Mouse (Mus musculus) MEL (cell line): ENCODE measurements around the gene Neurod2. TPM values are rescaled to one million over a fixed set of nuclear protein-coding genes. Genes with fewer than 3 reads are reported as not detected.

ENCODE experiments used
- DNase-seq: peaks from one replicate; pipeline ENCODE4 v3.0.0; 2011; ENCODE audit warnings: low read depth, low spot score
- H3K27ac ChIP-seq: 2 replicates; pipeline ENCODE4 v1.5.1; 2012; ENCODE audit warnings: low read depth, mild to moderate bottlenecking, control low read depth, low read length, moderate library complexity; ENCODE audit not compliant: control insufficient read depth
- H3K27me3 ChIP-seq, 2 experiments: fragments of 150-350 bp in 1 of 2; sonication (generic) in 1 of 2; 2 replicates each; pipeline ENCODE4 v1.6.1; 2012; ENCODE audit warnings: low read length in 2 of 2, mild to moderate bottlenecking in 2 of 2, improper control_type of control experiment in 1 of 2, moderate library complexity in 1 of 2; ENCODE audit not compliant: insufficient read depth in 2 of 2, control insufficient read depth in 1 of 2
- H3K36me3 ChIP-seq, 2 experiments: 2 replicates each; pipeline ENCODE4 v1.6.1; 2012 to 2014; ENCODE audit warnings: low read length in 2 of 2, improper control_type of control experiment in 1 of 2, inconsistent platforms in 1 of 2, mild to moderate bottlenecking in 1 of 2; ENCODE audit not compliant: insufficient read depth in 2 of 2, control insufficient read depth in 1 of 2
- H3K4me1 ChIP-seq, 2 experiments: fragments of 150-350 bp in 1 of 2; sonication (generic) in 1 of 2; 2 replicates each; pipeline ENCODE4 v1.6.1; 2012; ENCODE audit warnings: low read length in 2 of 2, improper control_type of control experiment in 1 of 2, mild to moderate bottlenecking in 1 of 2; ENCODE audit not compliant: insufficient read depth in 2 of 2, control insufficient read depth in 1 of 2
- H3K4me3 ChIP-seq, 2 experiments: fragments of 150-350 bp in 1 of 2; sonication (generic) in 1 of 2; 2 replicates each; pipeline ENCODE4 v1.5.1; 2012; ENCODE audit warnings: low read depth in 2 of 2, low read length in 2 of 2, mild to moderate bottlenecking in 2 of 2, moderate library complexity in 2 of 2, control low read depth in 1 of 2, improper control_type of control experiment in 1 of 2; ENCODE audit not compliant: control insufficient read depth in 1 of 2, insufficient read depth in 1 of 2
- H3K79me2 ChIP-seq: 2 replicates; pipeline ENCODE4 v1.6.1; 2012; ENCODE audit warnings: mild to moderate bottlenecking, low read length, moderate library complexity; ENCODE audit not compliant: control insufficient read depth, poor library complexity, insufficient read depth
- H3K9ac ChIP-seq: 2 replicates; pipeline ENCODE4 v1.6.1; 2012; ENCODE audit warnings: low read depth, mild to moderate bottlenecking, control low read depth, low read length, moderate library complexity; ENCODE audit not compliant: control insufficient read depth, poor library complexity, severe bottlenecking
- H3K9me3 ChIP-seq: fragments of 150-350 bp; sonication (generic); replicated peaks from 2 replicates; pipeline ENCODE4 v1.6.1; 2012; ENCODE audit warnings: mild to moderate bottlenecking, low read length, improper control_type of control experiment, moderate library complexity; ENCODE audit not compliant: insufficient read depth
- BHLHE40 ChIP-seq: IDR thresholded peaks from 2 replicates; pipeline ENCODE4 v1.6.1; 2012; ENCODE audit warnings: low read depth, mild to moderate bottlenecking, inconsistent platforms, low read length, improper control_type of control experiment, borderline replicate concordance
- CHD2 ChIP-seq: IDR thresholded peaks from 2 replicates; pipeline ENCODE4 v1.6.1; 2011; ENCODE audit warnings: low read length, improper control_type of control experiment
- CTCF ChIP-seq, 3 experiments: IDR thresholded peaks in 2 of 3; conservative IDR thresholded peaks in 1 of 3; 2 replicates each; pipeline ENCODE4 v1.5.1; 2011 to 2012; ENCODE audit warnings: low read length in 3 of 3, low read depth in 2 of 3, mild to moderate bottlenecking in 2 of 3, improper control_type of control experiment in 1 of 3, inconsistent platforms in 1 of 3, mixed read lengths in 1 of 3, moderate library complexity in 1 of 3; ENCODE audit not compliant: control insufficient read depth in 1 of 3, insufficient read depth in 1 of 3, poor library complexity in 1 of 3, severe bottlenecking in 1 of 3
- E2F4 ChIP-seq: IDR thresholded peaks from 2 replicates; pipeline ENCODE4 v1.6.1; 2011; ENCODE audit warnings: low read depth, low read length, improper control_type of control experiment, borderline replicate concordance
- EP300 ChIP-seq, 2 experiments: IDR thresholded peaks; 2 replicates each; pipeline ENCODE4 v1.6.1; 2011; ENCODE audit warnings: improper control_type of control experiment in 2 of 2, low read length in 2 of 2, low read depth in 1 of 2, mild to moderate bottlenecking in 1 of 2
- ETS1 ChIP-seq: IDR thresholded peaks from 2 replicates; pipeline ENCODE4 v1.6.1; 2012; ENCODE audit warnings: low read depth, mild to moderate bottlenecking, inconsistent platforms, low read length, improper control_type of control experiment, moderate library complexity
- GABPA ChIP-seq: IDR thresholded peaks from 2 replicates; pipeline ENCODE4 v1.6.1; 2012; ENCODE audit warnings: low read depth, mild to moderate bottlenecking, inconsistent platforms, low read length, improper control_type of control experiment, moderate library complexity
- GATA1 ChIP-seq: IDR thresholded peaks from 2 replicates; pipeline ENCODE4 v1.6.1; 2011; ENCODE audit warnings: low read depth, low read length, improper control_type of control experiment
- HCFC1 ChIP-seq: IDR thresholded peaks from 2 replicates; pipeline ENCODE4 v1.6.1; 2012; ENCODE audit warnings: low read depth, mild to moderate bottlenecking, inconsistent platforms, low read length, improper control_type of control experiment, moderate library complexity
- MAX ChIP-seq: IDR thresholded peaks from 2 replicates; pipeline ENCODE4 v1.6.1; 2011; ENCODE audit warnings: low read length, improper control_type of control experiment
- MAZ ChIP-seq: IDR thresholded peaks from 2 replicates; pipeline ENCODE4 v1.6.1; 2012; ENCODE audit warnings: low read depth, mild to moderate bottlenecking, inconsistent platforms, low read length, improper control_type of control experiment
- NRF1 ChIP-seq: IDR thresholded peaks from 2 replicates; pipeline ENCODE4 v1.6.1; 2014; ENCODE audit warnings: low read depth, mild to moderate bottlenecking, inconsistent platforms, low read length, improper control_type of control experiment, moderate library complexity; ENCODE audit not compliant: poor library complexity, insufficient read depth, severe bottlenecking
- POLR2A ChIP-seq, 2 experiments: IDR thresholded peaks; 2 replicates each; pipeline ENCODE4 v1.6.1; 2011 to 2012; ENCODE audit warnings: low read length in 2 of 2, mild to moderate bottlenecking in 2 of 2, control low read depth in 1 of 2, improper control_type of control experiment in 1 of 2, low read depth in 1 of 2, moderate library complexity in 1 of 2; ENCODE audit not compliant: control insufficient read depth in 1 of 2, insufficient read depth in 1 of 2, poor library complexity in 1 of 2
- POLR2AphosphoS5 ChIP-seq: IDR thresholded peaks from 2 replicates; pipeline ENCODE4 v1.6.1; 2012; ENCODE audit warnings: low read depth, borderline replicate concordance, mild to moderate bottlenecking, inconsistent platforms, low read length, moderate library complexity, mixed read lengths
- SIN3A ChIP-seq: IDR thresholded peaks from 2 replicates; pipeline ENCODE4 v1.6.1; 2012; ENCODE audit warnings: low read length, improper control_type of control experiment, inconsistent platforms
- TAL1 ChIP-seq: IDR thresholded peaks from 2 replicates; pipeline ENCODE4 v1.6.1; 2012; ENCODE audit warnings: mild to moderate bottlenecking, inconsistent platforms, low read length, moderate library complexity, mixed read lengths
- TCF12 ChIP-seq: IDR thresholded peaks from 2 replicates; pipeline ENCODE4 v1.6.1; 2014; ENCODE audit warnings: low read depth, mild to moderate bottlenecking, inconsistent platforms, low read length, improper control_type of control experiment, moderate library complexity
- UBTF ChIP-seq: IDR thresholded peaks from 2 replicates; pipeline ENCODE4 v1.6.1; 2012; ENCODE audit warnings: low read depth, mild to moderate bottlenecking, inconsistent platforms, low read length, improper control_type of control experiment, moderate library complexity, borderline replicate concordance; ENCODE audit not compliant: insufficient read depth
- USF1 ChIP-seq: IDR thresholded peaks from 2 replicates; pipeline ENCODE4 v1.6.1; 2014; ENCODE audit warnings: low read depth, mild to moderate bottlenecking, inconsistent platforms, low read length, improper control_type of control experiment, moderate library complexity
- USF2 ChIP-seq, 2 experiments: IDR thresholded peaks; 2 replicates each; pipeline ENCODE4 v1.6.1; 2011 to 2012; ENCODE audit warnings: improper control_type of control experiment in 2 of 2, low read length in 2 of 2, borderline replicate concordance in 1 of 2, inconsistent platforms in 1 of 2, low read depth in 1 of 2, mild to moderate bottlenecking in 1 of 2; ENCODE audit not compliant: insufficient read depth in 1 of 2
- polyA plus RNA-seq, 2 experiments: library from polyadenylated mRNA; stranded (reverse) in 1 of 2; unstranded in 1 of 2; fragments of >175 nt in 1 of 2; fragments of >200 nt in 1 of 2; gene quantifications; 2 replicates each; pipeline versions ENCODE4 v1.2.1 to v1.2.4; 2012; ENCODE audit warnings: low replicate concordance in 2 of 2, low read depth in 1 of 2; ENCODE audit not compliant: insufficient read length in 2 of 2, insufficient read depth in 1 of 2, missing spikeins in 1 of 2
- total RNA-seq: library from RNA; depleted of rRNA; stranded (reverse); fragments of 300-350 nt; gene quantifications from 2 replicates; pipeline ENCODE4 v1.2.3, GENCODE M21; 2012

The Neurod2 gene
- total and polyA plus RNA-seq, 3 experiments, result not detected

GRCm38 (mm10) chr11:98329960-98330744 lies 704 bp upstream of the Neurod2 start:
- no peaks in the 10 kb centered on the region for H3K9me3 ChIP-seq
- no peaks in the 10 kb centered on the region for H3K79me2 ChIP-seq
- H3K27me3 ChIP-seq, result 0 out of 4 replicates have a peak, but pooled peaks cover 0 to 1% of the 10 kb centered on the region in 2 experiments
- no peak overlapping the region for H3K4me3 ChIP-seq
- peaks cover 0 to 4% of the 10 kb centered on the region in 2 experiments; a peak in 1 of 4 replicates for H3K4me1 ChIP-seq
- H3K9ac ChIP-seq, result no peak overlapping the region
- no peaks in the 10 kb centered on the region for H3K36me3 ChIP-seq
- TF ChIP-seq E2F4 (no peak), USF1 (no peak), GABPA (no peak), USF2 (IDR thresholded peaks at IDR 0.05; ENCODE audit: borderline replicate concordance in 1 of 2, insufficient read depth in 1 of 2, low read depth in 1 of 2, low read length in 2 of 2) (no peak), UBTF (no peak), CTCF (IDR thresholded peaks at IDR 0.05 in 2 of 3, conservative IDR thresholded peaks at IDR 0.05 in 1 of 3; ENCODE audit: control insufficient read depth in 1 of 3, insufficient read depth in 1 of 3, low read depth in 2 of 3, low read length in 3 of 3, poor library complexity in 1 of 3, severe bottlenecking in 1 of 3) (no peak), TCF12 (no peak), EP300 (IDR thresholded peaks at IDR 0.05; ENCODE audit: low read depth in 1 of 2, low read length in 2 of 2) (no peak), ETS1 (no peak), HCFC1 (no peak), MAZ (no peak), CHD2 (no peak), POLR2AphosphoS5 (no peak), NRF1 (no peak), GATA1 (no peak), POLR2A (IDR thresholded peaks at IDR 0.05; ENCODE audit: control insufficient read depth in 1 of 2, insufficient read depth in 1 of 2, low read depth in 1 of 2, low read length in 2 of 2, poor library complexity in 1 of 2) (no peak), TAL1 (no peak), BHLHE40 (no peak), MAX (no peak), SIN3A (no peak)
- DNase-seq, result no peak
- no peak overlapping the region for H3K27ac ChIP-seq
